ENCODE assay signal across 9 mouse cellular contexts in genomic region chr2:69128921-69129395, GRCm38 (mm10). TPM values are rescaled to one million over a fixed set of nuclear protein-coding genes. Genes with fewer than 3 reads are reported as not detected.
DNase-seq lines count a peak whose midpoint lies in the region; ATAC-seq and TF ChIP-seq lines count a peak whose summit lies in the region.
"Had no signal": no experiment of that assay in that cellular context is flagged by ENCODE, and none has a peak within 500 bp of the region (broad histone marks: within the 10 kb centered on the region; RNA-seq: fewer than 3 reads in every experiment).

No protein-coding gene starts in this region.

- DNase-seq in liver, adult 2 months (ENCODE audit: extremely low read depth, low read depth, low spot score), result no peak
- DNase-seq in liver, result no peak
- DNase-seq in kidney, adult 8-10 months, result peak; percentile 18 to 33
- DNase-seq in left cerebral cortex, postnatal 25 days (ENCODE audit: low spot score in 2 of 2), result no peak
- DNase-seq in adrenal gland, postnatal 10 days, result no peak

- no peaks in the 10 kb centered on the region for H3K36me3 ChIP-seq in liver, adult 2 months (ENCODE audit: control insufficient read depth, insufficient read depth, low read length)
- no peaks in the 10 kb centered on the region for H3K36me3 ChIP-seq in megakaryocyte, embryonic 14.5 days (replicated peaks; ENCODE audit: low read length)
- no peaks in the 10 kb centered on the region for H3K36me3 ChIP-seq in stomach, embryonic 15.5 days

- WGBS in liver, adult 2 months, result 69% methylated on average over 10 of the region's 10 CpGs
- WGBS in stomach, embryonic 15.5 days, result 34% methylated on average over 10 of the region's 10 CpGs

- H3K79me2 ChIP-seq in liver, adult 2 months (ENCODE audit: control insufficient read depth, insufficient read depth, low read length), result no peaks in the 10 kb centered on the region

- no peak overlapping the region for H3K9ac ChIP-seq in liver, adult 2 months (ENCODE audit: low read depth, low read length)
- no peak overlapping the region for H3K9ac ChIP-seq in stomach, embryonic 15.5 days

- H3K27ac ChIP-seq in liver, adult 2 months (replicated peaks; ENCODE audit: insufficient read depth, low read depth, low read length), result peak overlapping the region; percentile 60
- H3K27ac ChIP-seq in stomach, embryonic 15.5 days, result peak overlapping the region; percentile 67

- H3K4me3 ChIP-seq in liver, adult 2 months (ENCODE audit: insufficient read depth, low read depth, low read length), result no peak overlapping the region
- H3K4me3 ChIP-seq in megakaryocyte, embryonic 14.5 days (replicated peaks), result peak overlapping the region; percentile 77
- no peak overlapping the region for H3K4me3 ChIP-seq in stomach, embryonic 15.5 days (replicated peaks)

- H3K4me1 ChIP-seq in liver, adult 2 months (ENCODE audit: control insufficient read depth, insufficient read depth, low read length), result peaks cover 7% of the 10 kb centered on the region
- peaks cover 20% of the 10 kb centered on the region for H3K4me1 ChIP-seq in megakaryocyte, embryonic 14.5 days
- H3K4me1 ChIP-seq in stomach, embryonic 15.5 days, result peaks cover 16% of the 10 kb centered on the region

- no peak for TF ChIP-seq CTCF in liver, adult 2 months (IDR thresholded peaks at IDR 0.05; ENCODE audit: low read depth, low read length)

- H3K27me3 ChIP-seq in liver, adult 2 months (ENCODE audit: control insufficient read depth, insufficient read depth, low read length), result no peaks in the 10 kb centered on the region
- no peaks in the 10 kb centered on the region for H3K27me3 ChIP-seq in megakaryocyte, embryonic 14.5 days (replicated peaks)
- H3K27me3 ChIP-seq in stomach, embryonic 15.5 days (replicated peaks), result no peaks in the 10 kb centered on the region
- H3K27me3 ChIP-seq: Patski had no signal

- ATAC-seq in granulocyte monocyte progenitor cell, adult 5-6 weeks (replicated peaks; ENCODE audit: poor library complexity, severe bottlenecking), result peak; percentile 86
- peak; percentile 61 for ATAC-seq in stomach, embryonic 15.5 days (ENCODE audit: insufficient read depth, low FRiP score, low read depth)
- ATAC-seq: Patski had no signal

- TF ChIP-seq POLR2A in liver, adult 2 months (IDR thresholded peaks at IDR 0.05; ENCODE audit: extremely low read depth, insufficient read depth, low read length), result no peak

- 0 out of 2 replicates have a peak overlapping the region, but pooled peaks have one; percentile 26 for H3K4me2 ChIP-seq in stomach, embryonic 15.5 days

- intact Hi-C loops in left cerebral cortex, postnatal 25 days (cut with DNase I), result no loop called here

- peaks cover 5% of the 10 kb centered on the region; the same call in 1 of the 2 replicates for H3K9me3 ChIP-seq in megakaryocyte, embryonic 14.5 days
- no peaks in the 10 kb centered on the region for H3K9me3 ChIP-seq in stomach, embryonic 15.5 days

RNA-seq across cellular contexts. Expression of gene Nostrin, which starts 6.6 kb away (rescaled TPM):
- 19.8 and 38.1 TPM in 2 replicates for total RNA-seq in liver, adult 2 months (2014; rRNA removed)
- 2.4 and 3.2 TPM in 2 replicates for polyA plus RNA-seq in liver, adult 2 months (2012; rRNA removed)
- total RNA-seq in granulocyte monocyte progenitor cell, adult 5-6 weeks (2014; fragmentation: Nextera tagmentation), result 2.1 and 9.0 TPM in 2 replicates
- 9.3 and 12.2 TPM in 2 replicates for total RNA-seq in granulocyte monocyte progenitor cell, adult 5-6 weeks (2017)
- polyA plus RNA-seq in megakaryocyte, embryonic 14.5 days (2012; ENCODE audit: insufficient read depth, low replicate concordance), result not detected in 2 replicates
- polyA plus RNA-seq in stomach, embryonic 15.5 days (2015; fragmentation: Nextera tagmentation; extraction: Ambion mirVana), result 10.6 and 11.9 TPM in 2 replicates
- 1 to 10 TPM; 4.7 to 4.8 TPM for total RNA-seq in left cerebral cortex, postnatal 25 days (2021)
- 10 to 100 TPM in 1 of 2 experiments, 1 to 10 TPM in 1; 9.3 to 10.7 TPM for total RNA-seq in adrenal gland, postnatal 10 days (2021)

Comparison
In these comparisons a context has a peak if more than half of its experiments do, and no peak if none do; other contexts are left out.
1. DNase-seq: peak in kidney, adult 8-10 months (2 of 2); none in liver, adult 2 months (single experiment), liver (single experiment), left cerebral cortex, postnatal 25 days (0 of 2) and adrenal gland, postnatal 10 days (single experiment).